Mouse (Mus musculus) lung, adult 2 months (tissue): Measurements from ENCODE around the gene Smap1.

Experiments used
- CTCF ChIP-seq: fragments of 200-500 bp; IDR thresholded peaks from 2 replicates; pipeline ENCODE4 v1.5.1; 2011; ENCODE audit warnings: mild to moderate bottlenecking, low read length, control low read depth; ENCODE audit not compliant: insufficient read depth
- POLR2A ChIP-seq: fragments of 200-500 bp; IDR thresholded peaks from 2 replicates; pipeline ENCODE4 v1.6.1; 2011; ENCODE audit warnings: low read depth, mild to moderate bottlenecking, control low read depth, low read length, borderline replicate concordance; ENCODE audit errors: extremely low read depth

- TF ChIP-seq CTCF (no peak), POLR2A (no peak)
These were observed 13.3 kb upstream of the Smap1 start for GRCm38 (mm10) chr1:23935408-23935762.
